Mouse (Mus musculus) liver, embryonic 14.5 days (tissue): ENCODE measurements around the gene Usp36.

Source experiments
- CTCF ChIP-seq: IDR thresholded peaks from 2 replicates; pipeline ENCODE4 v1.5.1; 2016; ENCODE audit warnings: antibody characterized with exemption, low read depth, control low read depth
- EP300 ChIP-seq: IDR thresholded peaks from 2 replicates; pipeline ENCODE4 v1.6.1; 2016; ENCODE audit warnings: antibody characterized with exemption, low read depth

GRCm38 (mm10) chr11:118229941-118230340 lies 60.1 kb downstream of the Usp36 start:
- TF ChIP-seq CTCF (no peak), EP300 (no peak)
